ENCODE assay signal across 7 mouse cellular contexts in the genomic region with DNA sequence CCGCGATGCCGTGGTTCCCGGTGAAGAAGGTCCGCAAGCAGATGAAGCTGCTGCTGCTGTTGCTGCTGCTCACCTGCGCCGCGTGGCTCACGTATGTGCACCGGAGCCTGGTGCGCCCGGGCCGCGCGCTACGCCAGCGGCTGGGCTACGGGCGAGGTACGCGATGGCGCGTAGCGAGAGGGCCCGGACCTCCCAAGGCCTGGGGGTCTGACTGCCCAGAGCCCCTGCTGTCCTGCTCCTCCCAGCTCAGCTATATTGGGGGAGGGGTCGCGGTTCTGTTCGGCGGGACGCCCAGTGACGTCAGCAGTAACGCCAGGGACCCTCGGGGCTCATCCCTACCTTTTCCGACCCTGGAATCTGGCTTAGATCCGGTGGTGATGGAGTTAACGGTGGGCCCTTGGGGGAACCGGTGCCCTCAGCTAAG. TPM values are rescaled to one million over a fixed set of nuclear protein-coding genes. Genes with fewer than 3 reads are reported as not detected.
DNase-seq lines count a peak whose midpoint lies in the region; ATAC-seq and TF ChIP-seq lines count a peak whose summit lies in the region.

No protein-coding gene starts in this region.

- DNase-seq in lung, postnatal 14 days, result no peak
- DNase-seq in cerebellum, postnatal 14 days, result peak; percentile 65 to 67
- DNase-seq in hindbrain, embryonic 14.5 days (ENCODE audit: low spot score), result peak; percentile 56
- peak; percentile 24 for DNase-seq in midbrain, postnatal 0 days (ENCODE audit: low spot score)
- DNase-seq in yolk sac, embryonic 10.5 days (ENCODE audit: low spot score), result no peak
- DNase-seq in spleen, postnatal 14 days (ENCODE audit: low spot score in 2 of 2), result no peak

- H3K27ac ChIP-seq in lung, embryonic 15.5 days, result no peak overlapping the region
- H3K27ac ChIP-seq in hindbrain, embryonic 14.5 days, result peak overlapping the region; percentile 94
- H3K27ac ChIP-seq in midbrain, postnatal 0 days (ENCODE audit: low read depth, low read length), result peak overlapping the region; percentile 94

- under 1% methylated on average over 29 of the region's 37 CpGs for WGBS in lung, embryonic 15.5 days
- under 1% methylated on average over 37 of the region's 37 CpGs for WGBS in hindbrain, embryonic 14.5 days
- 1% methylated on average over 35 of the region's 37 CpGs for WGBS in midbrain, postnatal 0 days

- peaks cover 21% of the 10 kb centered on the region for H3K27me3 ChIP-seq in lung, embryonic 15.5 days
- no peaks in the 10 kb centered on the region for H3K27me3 ChIP-seq in hindbrain, embryonic 14.5 days (ENCODE audit: control insufficient read depth, insufficient read depth, low read length)
- no peaks in the 10 kb centered on the region for H3K27me3 ChIP-seq in midbrain, postnatal 0 days (ENCODE audit: insufficient read depth, low read length)

- ATAC-seq in lung, embryonic 15.5 days (ENCODE audit: borderline replicate concordance, extremely low read depth, low FRiP score, low TSS enrichment), result peak; percentile 48; the same call in 1 of the 2 replicates
- ATAC-seq in hindbrain, embryonic 14.5 days (ENCODE audit: low FRiP score), result peak; percentile 52
- peak; percentile 53 for ATAC-seq in midbrain, postnatal 0 days (ENCODE audit: low FRiP score)

- no peaks in the 10 kb centered on the region for H3K9me3 ChIP-seq in lung, embryonic 15.5 days
- no peaks in the 10 kb centered on the region for H3K9me3 ChIP-seq in hindbrain, embryonic 14.5 days (ENCODE audit: control insufficient read depth, low read length)
- H3K9me3 ChIP-seq in midbrain, postnatal 0 days (ENCODE audit: low read length), result no peaks in the 10 kb centered on the region

- H3K4me3 ChIP-seq in lung, embryonic 15.5 days, result peak overlapping the region; percentile 60
- peak overlapping the region; percentile 80 for H3K4me3 ChIP-seq in hindbrain, embryonic 14.5 days (replicated peaks; ENCODE audit: low read length)
- peak overlapping the region; percentile 86 for H3K4me3 ChIP-seq in midbrain, postnatal 0 days (ENCODE audit: low read depth, low read length)

- no peak for TF ChIP-seq CTCF in midbrain, postnatal 0 days (IDR thresholded peaks at IDR 0.05)

- peak overlapping the region; percentile 51 for H3K9ac ChIP-seq in lung, embryonic 15.5 days
- H3K9ac ChIP-seq in hindbrain, embryonic 14.5 days, result peak overlapping the region; percentile 97
- peak overlapping the region; percentile 95 for H3K9ac ChIP-seq in midbrain, postnatal 0 days (replicated peaks; ENCODE audit: low read length, poor library complexity, severe bottlenecking)

- H3K4me1 ChIP-seq in lung, embryonic 15.5 days, result peaks cover 17% of the 10 kb centered on the region; the same call in 1 of the 2 replicates
- H3K4me1 ChIP-seq in hindbrain, embryonic 14.5 days (replicated peaks; ENCODE audit: control insufficient read depth, insufficient read depth, low read length), result peaks cover 24% of the 10 kb centered on the region
- H3K4me1 ChIP-seq in midbrain, postnatal 0 days (ENCODE audit: insufficient read depth, low read length), result peaks cover 14% of the 10 kb centered on the region

- peaks cover 3% of the 10 kb centered on the region; the same call in 1 of the 2 replicates for H3K36me3 ChIP-seq in lung, embryonic 15.5 days
- peaks cover 32% of the 10 kb centered on the region for H3K36me3 ChIP-seq in hindbrain, embryonic 14.5 days (replicated peaks; ENCODE audit: control insufficient read depth, insufficient read depth)
- H3K36me3 ChIP-seq in midbrain, postnatal 0 days (ENCODE audit: insufficient read depth, low read length), result peaks cover 28% of the 10 kb centered on the region

- peak overlapping the region; percentile 96 for H3K4me2 ChIP-seq in lung, embryonic 15.5 days
- H3K4me2 ChIP-seq in hindbrain, embryonic 14.5 days (replicated peaks), result peak overlapping the region; percentile 65
- peak overlapping the region; percentile 82 for H3K4me2 ChIP-seq in midbrain, postnatal 0 days (ENCODE audit: low read depth, low read length, poor library complexity, severe bottlenecking)

RNA-seq across cellular contexts. Expression of gene B4galnt4, which starts 0.4 kb away (rescaled TPM):
- 5.3 and 5.8 TPM in 2 replicates for polyA plus RNA-seq in lung, embryonic 15.5 days (2015; fragmentation: Nextera tagmentation; extraction: Ambion mirVana)
- 38.4 and 41.5 TPM in 2 replicates for polyA plus RNA-seq in hindbrain, embryonic 14.5 days (2014; fragmentation: Nextera tagmentation; extraction: Ambion mirVana)
- 133 and 146 TPM in 2 replicates for total RNA-seq in midbrain, postnatal 0 days (2014; rRNA removed)
- polyA plus RNA-seq in midbrain, postnatal 0 days (2015; fragmentation: Nextera tagmentation; extraction: Ambion mirVana), result 52.1 and 53.9 TPM in 2 replicates

RNA-seq across cellular contexts. Expression of gene Pkp3, which starts 16.7 kb away (rescaled TPM):
- polyA plus RNA-seq in lung, embryonic 15.5 days (2015; fragmentation: Nextera tagmentation; extraction: Ambion mirVana), result 14.6 and 15.2 TPM in 2 replicates
- polyA plus RNA-seq in hindbrain, embryonic 14.5 days (2014; fragmentation: Nextera tagmentation; extraction: Ambion mirVana), result not detected in 2 replicates
- 0.49 TPM in 1 of 2 replicates, not detected in the other for total RNA-seq in midbrain, postnatal 0 days (2014; rRNA removed)
- polyA plus RNA-seq in midbrain, postnatal 0 days (2015; fragmentation: Nextera tagmentation; extraction: Ambion mirVana), result not detected in 2 replicates

RNA-seq across cellular contexts. Expression of gene Gm17387, which starts 32.4 kb away (rescaled TPM):
- polyA plus RNA-seq in lung, embryonic 15.5 days (2015; fragmentation: Nextera tagmentation; extraction: Ambion mirVana), result not detected in 2 replicates
- not detected in 2 replicates for polyA plus RNA-seq in hindbrain, embryonic 14.5 days (2014; fragmentation: Nextera tagmentation; extraction: Ambion mirVana)
- total RNA-seq in midbrain, postnatal 0 days (2014; rRNA removed), result not detected in 2 replicates
- polyA plus RNA-seq in midbrain, postnatal 0 days (2015; fragmentation: Nextera tagmentation; extraction: Ambion mirVana), result not detected in 2 replicates

RNA-seq across cellular contexts. Expression of gene Sigirr, which starts 39.1 kb away (rescaled TPM):
- 12.8 and 15.1 TPM in 2 replicates for polyA plus RNA-seq in lung, embryonic 15.5 days (2015; fragmentation: Nextera tagmentation; extraction: Ambion mirVana)
- polyA plus RNA-seq in hindbrain, embryonic 14.5 days (2014; fragmentation: Nextera tagmentation; extraction: Ambion mirVana), result 2.5 and 3.1 TPM in 2 replicates
- total RNA-seq in midbrain, postnatal 0 days (2014; rRNA removed), result 1.1 and 3.9 TPM in 2 replicates
- polyA plus RNA-seq in midbrain, postnatal 0 days (2015; fragmentation: Nextera tagmentation; extraction: Ambion mirVana), result 1.8 and 2.0 TPM in 2 replicates

RNA-seq across cellular contexts. Expression of gene Ifitm6, which starts 43.6 kb away (rescaled TPM):
- polyA plus RNA-seq in lung, embryonic 15.5 days (2015; fragmentation: Nextera tagmentation; extraction: Ambion mirVana), result 1.4 and 1.6 TPM in 2 replicates
- polyA plus RNA-seq in hindbrain, embryonic 14.5 days (2014; fragmentation: Nextera tagmentation; extraction: Ambion mirVana), result 0.95 and 1.1 TPM in 2 replicates
- 0.99 and 1.1 TPM in 2 replicates for total RNA-seq in midbrain, postnatal 0 days (2014; rRNA removed)
- polyA plus RNA-seq in midbrain, postnatal 0 days (2015; fragmentation: Nextera tagmentation; extraction: Ambion mirVana), result 0.81 and 0.83 TPM in 2 replicates

Comparison
In these comparisons a context has a peak if more than half of its experiments do, and no peak if none do; other contexts are left out.
1. DNase-seq: peak in cerebellum, postnatal 14 days (2 of 2), hindbrain, embryonic 14.5 days (single experiment) and midbrain, postnatal 0 days (single experiment); none in lung, postnatal 14 days (single experiment), yolk sac, embryonic 10.5 days (single experiment) and spleen, postnatal 14 days (0 of 2).
2. RNA of gene Pkp3, which starts 16.7 kb away (polyA plus RNA-seq): 14.6 to 15.2 TPM in lung, embryonic 15.5 days; not detected in midbrain, postnatal 0 days and not detected in hindbrain, embryonic 14.5 days; every median in the first group is over 10 times any median in the second.
3. Peak in every context shown above with its lines, with median percentiles within 50 percentile points of each other: ATAC-seq, H3K4me2 ChIP-seq, H3K4me3 ChIP-seq and H3K9ac ChIP-seq.